Mouse (Mus musculus): ENCODE measurements around the gene Hoxa4. TPM values are rescaled to one million over a fixed set of nuclear protein-coding genes. Genes with fewer than 3 reads are reported as not detected.

Hoxa4 gene
- total and polyA plus RNA-seq, 3 experiments, result 0.19 TPM; not detected in 2

DNA sequence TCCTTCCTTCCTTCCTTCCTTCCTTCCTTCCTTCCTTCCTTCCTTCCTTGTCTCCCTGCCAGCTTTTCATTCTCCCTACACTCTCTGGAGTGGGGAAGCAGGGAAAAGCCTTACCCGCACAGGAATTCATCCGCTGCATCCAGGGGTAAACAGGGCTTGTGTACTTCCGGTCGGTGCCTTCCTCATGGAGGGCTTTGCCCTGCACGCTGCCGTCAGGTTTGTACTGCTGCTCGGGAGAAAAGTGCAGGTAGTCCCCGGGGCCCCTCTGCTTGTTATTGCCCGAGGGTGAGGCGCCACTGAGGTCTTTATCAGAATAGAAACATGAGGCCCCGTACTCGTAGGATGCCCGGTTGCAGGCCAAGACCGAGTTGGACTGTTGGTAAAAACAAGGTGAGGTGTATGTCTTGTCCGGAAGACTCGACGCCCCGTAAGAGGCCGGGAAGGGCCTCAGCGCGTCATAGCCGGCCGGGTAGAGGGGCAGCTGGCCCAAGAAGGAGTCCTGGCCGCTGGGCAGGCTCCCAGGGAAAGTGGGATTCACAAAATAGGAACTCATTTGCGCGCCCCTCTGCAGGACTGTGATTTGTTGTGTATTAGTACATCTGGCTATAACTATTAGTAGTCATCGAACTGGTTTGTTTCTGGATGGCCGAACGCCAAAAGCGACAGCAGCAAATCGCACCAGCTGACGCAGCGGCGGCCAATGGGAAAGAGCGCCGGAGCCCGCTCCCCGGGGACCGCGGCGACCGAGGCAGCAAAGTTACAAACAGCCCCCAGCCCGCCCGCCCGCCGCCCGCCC is 16.7 kb upstream of the Hoxa4 start, which contains the start of gene Hoxa6:
TSS of gene Hoxa6 (minus strand) at position 651 of the 796 bp plus-strand sequence.
- H3K4me1 ChIP-seq (ENCODE audit: control insufficient read depth in 1 of 2, insufficient read depth in 2 of 2), result peaks cover 2 to 17% of the 10 kb centered on the region in 2 experiments; a peak in 2 of 4 replicates
- dilution Hi-C loops (cut with MboI; ENCODE audit: extremely low pct_ligation_motif_present, extremely low pct_unique_long_range_greater_than_20kb, low sequenced_read_pairs), result no loop called here
- TF ChIP-seq HCFC1 (IDR thresholded peaks at IDR 0.05; ENCODE audit: low read depth, low read length) (no peak), TCF12 (IDR thresholded peaks at IDR 0.05; ENCODE audit: low read depth, low read length) (no peak), UBTF (IDR thresholded peaks at IDR 0.05; ENCODE audit: low read depth, low read length) (no peak), RCOR1 (conservative IDR thresholded peaks at IDR 0.05; ENCODE audit: low read depth, low read length) (no peak), PAX5 (IDR thresholded peaks at IDR 0.05; ENCODE audit: low read length) (no peak), MXI1 (IDR thresholded peaks at IDR 0.05; ENCODE audit: low read depth, low read length) (no peak), SIN3A (IDR thresholded peaks at IDR 0.05; ENCODE audit: low read length) (no peak), ELF1 (IDR thresholded peaks at IDR 0.05; ENCODE audit: low read depth, low read length) (no peak), MAFK (IDR thresholded peaks at IDR 0.05; ENCODE audit: insufficient replicate concordance, low read length) (no peak), KAT2A (IDR thresholded peaks at IDR 0.05; ENCODE audit: insufficient replicate concordance, low read length) (no peak), TBP (conservative IDR thresholded peaks at IDR 0.05; ENCODE audit: low read depth, low read length) (no peak), E2F4 (IDR thresholded peaks at IDR 0.05; ENCODE audit: insufficient replicate concordance, low read depth, low read length) (no peak), CHD1 (IDR thresholded peaks at IDR 0.05; ENCODE audit: low read depth, low read length) (no peak), CHD2 (IDR thresholded peaks at IDR 0.05; ENCODE audit: low read length) (no peak), BHLHE40 (IDR thresholded peaks at IDR 0.05; ENCODE audit: low read depth, low read length) (no peak), SMC3 (IDR thresholded peaks at IDR 0.05; ENCODE audit: low read depth, low read length) (no peak)
- peaks cover 2% of the 10 kb centered on the region for H3K27me3 ChIP-seq (replicated peaks)
- no peak for DNase-seq (ENCODE audit: extremely low read depth)
- H3K36me3 ChIP-seq (replicated peaks in 1 of 2; ENCODE audit: control insufficient read depth in 1 of 2, insufficient read depth in 1 of 2, low read length in 1 of 2), result peaks cover 23 to 45% of the 10 kb centered on the region in 2 experiments
- H3K4me3 ChIP-seq (replicated peaks in 1 of 3; ENCODE audit: low read depth in 2 of 3, low read length in 2 of 3, poor library complexity in 1 of 3), result no peak within 1 kb of the TSS
- no peak within 1 kb of the TSS for H3K9ac ChIP-seq (ENCODE audit: insufficient read depth, low read depth)
- in situ Hi-C loops (cut with MboI; ENCODE audit: low pct_ligation_motif_present, low pct_unique_long_range_greater_than_20kb, low sequenced_read_pairs), result loop anchor here (25.0 kb wide), 1 partner anchor 196 kb away; the partner anchor contains the start of gene Skap2
- H3K27ac ChIP-seq (ENCODE audit: insufficient read depth, low read depth), result no peak within 1 kb of the TSS
- no peak within 1 kb of the TSS for H3K4me2 ChIP-seq (ENCODE audit: insufficient read depth, low read depth, poor library complexity, severe bottlenecking)
- H3K9me3 ChIP-seq (replicated peaks; ENCODE audit: low read length), result peaks cover 54% of the 10 kb centered on the region
- H3K79me2 ChIP-seq (replicated peaks; ENCODE audit: control insufficient read depth, extremely low read depth, insufficient read depth, poor library complexity, severe bottlenecking), result no peaks in the 10 kb centered on the region

DNA sequence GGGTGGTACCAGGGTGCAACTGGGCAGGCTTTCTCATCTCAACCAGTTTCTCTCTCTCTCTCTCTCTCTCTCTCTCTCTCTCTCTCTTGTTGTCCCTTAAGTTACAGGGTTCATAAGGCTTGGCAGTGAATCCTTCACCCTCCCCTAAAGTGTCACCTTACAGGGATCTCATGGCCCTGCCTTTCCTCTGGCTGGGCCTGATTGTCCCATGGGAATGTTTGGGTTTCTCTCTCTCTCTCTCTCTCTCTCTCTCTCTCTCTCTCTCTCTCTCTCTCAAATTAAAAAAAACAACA is 16.1 kb upstream of the Hoxa4 start:
- Histone ChIP-seq H3K36me3 (replicated peaks in 1 of 2; ENCODE audit: control insufficient read depth in 1 of 2, insufficient read depth in 1 of 2, low read length in 1 of 2) (peaks cover 23 to 48% of the 10 kb centered on the region in 2 experiments), H3K27me3 (replicated peaks) (peaks cover 2% of the 10 kb centered on the region), H3K27ac (ENCODE audit: insufficient read depth, low read depth) (no peak overlapping the region), H3K4me1 (ENCODE audit: control insufficient read depth in 1 of 2, insufficient read depth in 2 of 2) (peaks cover 2 to 15% of the 10 kb centered on the region in 2 experiments; a peak in 2 of 4 replicates), H3K9ac (ENCODE audit: insufficient read depth, low read depth) (no peak overlapping the region), H3K9me3 (replicated peaks; ENCODE audit: low read length) (peaks cover 54% of the 10 kb centered on the region), H3K4me3 (replicated peaks in 1 of 3; ENCODE audit: low read depth in 2 of 3, low read length in 2 of 3, poor library complexity in 1 of 3) (no peak overlapping the region), H3K79me2 (replicated peaks; ENCODE audit: control insufficient read depth, extremely low read depth, insufficient read depth, poor library complexity, severe bottlenecking) (no peaks in the 10 kb centered on the region), H3K4me2 (ENCODE audit: insufficient read depth, low read depth, poor library complexity, severe bottlenecking) (no peak overlapping the region)
- in situ Hi-C loops (cut with MboI; ENCODE audit: low pct_ligation_motif_present, low pct_unique_long_range_greater_than_20kb, low sequenced_read_pairs) (loop anchor here (25.0 kb wide), 1 partner anchor 195 kb away; the partner anchor contains the start of gene Skap2), dilution Hi-C loops (cut with MboI; ENCODE audit: extremely low pct_ligation_motif_present, extremely low pct_unique_long_range_greater_than_20kb, low sequenced_read_pairs) (no loop called here)
- no peak for TF ChIP-seq SMC3 (IDR thresholded peaks at IDR 0.05; ENCODE audit: low read depth, low read length)
- no peak for TF ChIP-seq MYC (IDR thresholded peaks at IDR 0.05; ENCODE audit: low read depth, low read length)
- no peak for TF ChIP-seq E2F4 (IDR thresholded peaks at IDR 0.05; ENCODE audit: insufficient replicate concordance, low read depth, low read length)
- no peak for TF ChIP-seq GABPA (IDR thresholded peaks at IDR 0.05; ENCODE audit: insufficient replicate concordance, low read depth, low read length)
- TF ChIP-seq NELFE (IDR thresholded peaks at IDR 0.05; ENCODE audit: low read depth, low read length), result no peak
- TF ChIP-seq BHLHE40 (IDR thresholded peaks at IDR 0.05; ENCODE audit: low read depth, low read length), result no peak
- DNase-seq (ENCODE audit: extremely low read depth), result no peak

All from CH12.LX (cell line).